Mouse (Mus musculus) CD8-positive naive resting alpha-beta T cell, adult 2 months (primary cell): ENCODE results near the gene Npdc1.

Experiments used
- DNase-seq, 2 experiments: peaks; one replicate each; pipeline ENCODE4 v3.0.0; 2022; ENCODE audit warnings: low read depth in 2 of 2, low spot score in 2 of 2

The Npdc1 gene

GRCm38 (mm10) chr2:25399051-25399450, at the start of gene Npdc1:
TSS of gene Npdc1 (plus strand) at chr2:25399351.
- DNase-seq: no peak

- no peak for DNase-seq
Observed at GRCm38 (mm10) chr2:25349499-25349898, 49.7 kb upstream of the Npdc1 start.

- DNase-seq: no peak
Observed at GRCm38 (mm10) chr2:25350701-25351100, 48.5 kb upstream of the Npdc1 start.

GRCm38 (mm10) chr2:25354211-25354610, 44.9 kb upstream of the Npdc1 start:
- DNase-seq: no peak

- DNase-seq: no peak
Observed at GRCm38 (mm10) chr2:25355419-25356066, 43.6 kb upstream of the Npdc1 start.

GRCm38 (mm10) chr2:25356208-25357079, 42.7 kb upstream of the Npdc1 start, which contains the start of gene Dpp7:
TSS of gene Dpp7 (minus strand) at chr2:25356359.
- peak in 1 of 2 experiments; percentile 63 for DNase-seq

GRCm38 (mm10) chr2:25359848-25360247, 39.3 kb upstream of the Npdc1 start:
- DNase-seq: no peak

GRCm38 (mm10) chr2:25363478-25364178, 35.5 kb upstream of the Npdc1 start:
- DNase-seq: no peak

GRCm38 (mm10) chr2:25364313-25364712, 34.8 kb upstream of the Npdc1 start:
- DNase-seq: no peak

- no peak for DNase-seq
Observed at GRCm38 (mm10) chr2:25364761-25365090, 34.4 kb upstream of the Npdc1 start.

- DNase-seq: peak in 1 of 2 experiments; percentile 28
Observed at GRCm38 (mm10) chr2:25365091-25365761, 33.9 kb upstream of the Npdc1 start, which contains the start of gene Uap1l1. TSS of gene Uap1l1 (minus strand) at chr2:25365682.

GRCm38 (mm10) chr2:25369996-25370395, 29.2 kb upstream of the Npdc1 start:
- no peak for DNase-seq

- peak; percentile 79 to 86 for DNase-seq
Observed at GRCm38 (mm10) chr2:25371764-25372643, 27.1 kb upstream of the Npdc1 start, which contains the start of gene Sapcd2. TSS of gene Sapcd2 (plus strand) at chr2:25372321.

- DNase-seq: no peak
Observed at GRCm38 (mm10) chr2:25372644-25373391, 26.3 kb upstream of the Npdc1 start.

GRCm38 (mm10) chr2:25373431-25373830, 25.7 kb upstream of the Npdc1 start:
- no peak for DNase-seq

- peak in 1 of 2 experiments; percentile 42 for DNase-seq
Observed at GRCm38 (mm10) chr2:25376589-25376988, 22.6 kb upstream of the Npdc1 start.

GRCm38 (mm10) chr2:25384492-25384891, 14.7 kb upstream of the Npdc1 start:
- no peak for DNase-seq

GRCm38 (mm10) chr2:25391266-25391665, 7.9 kb upstream of the Npdc1 start:
- DNase-seq: no peak
